Mouse (Mus musculus) small intestine, adult 2 months (tissue): ENCODE results near the gene Gm4969.

ENCODE experiments used
- CTCF ChIP-seq: fragments of 200-500 bp; IDR thresholded peaks from 2 replicates; pipeline ENCODE4 v1.5.1; 2012; ENCODE audit warnings: low read depth, mild to moderate bottlenecking, control low read depth, inconsistent platforms, low read length, moderate library complexity, mixed read lengths; ENCODE audit not compliant: insufficient replicate concordance, insufficient read length; ENCODE audit errors: extremely low read depth
- POLR2A ChIP-seq: fragments of 200-500 bp; IDR thresholded peaks from 2 replicates; pipeline ENCODE4 v1.6.1; 2012; ENCODE audit warnings: low read depth, mild to moderate bottlenecking, control low read depth, inconsistent platforms, low read length, moderate library complexity

GRCm38 (mm10) chr7:19084277-19084771 is 33.8 kb downstream of the Gm4969 start:
- TF ChIP-seq CTCF = no peak
- no peak for TF ChIP-seq POLR2A
